15 mouse cellular contexts compared by ENCODE assay signal in the genomic region with DNA sequence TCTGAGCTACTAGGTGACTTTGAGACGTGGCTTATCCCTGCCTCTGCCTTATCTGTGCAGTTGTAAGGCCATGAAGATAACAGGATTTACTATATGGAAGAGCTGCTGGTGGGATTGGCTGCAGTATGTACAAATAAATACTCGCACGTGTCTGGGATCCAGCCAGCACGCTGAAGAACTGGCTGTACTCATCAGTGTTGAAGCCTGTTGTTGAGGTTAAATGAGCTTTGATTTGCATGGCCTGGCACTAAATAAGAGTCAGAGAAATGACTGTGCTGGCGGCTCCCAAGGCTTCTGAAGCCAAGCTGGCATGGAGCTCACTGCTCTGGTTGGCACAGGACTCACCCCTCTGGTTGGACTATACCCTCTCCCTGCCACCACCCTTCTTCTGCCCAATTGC. TPM values are rescaled to one million over a fixed set of nuclear protein-coding genes. Genes with fewer than 3 reads are reported as not detected.
DNase-seq lines count a peak whose midpoint lies in the region; ATAC-seq lines count a peak whose summit lies in the region.
"Had no signal": no experiment of that assay in that cellular context is flagged by ENCODE, and none has a peak within 500 bp of the region (broad histone marks: within the 10 kb centered on the region; RNA-seq: fewer than 3 reads in every experiment).

No protein-coding gene starts in this region.

- no peak overlapping the region for H3K27ac ChIP-seq in heart, embryonic 10.5 days
- H3K27ac ChIP-seq in stomach, embryonic 15.5 days = no peak overlapping the region
- H3K27ac ChIP-seq: kidney, postnatal 0 days; limb, embryonic 15.5 days; midbrain, embryonic 12.5 days had no signal

- H3K36me3 ChIP-seq in heart, embryonic 10.5 days = no peaks in the 10 kb centered on the region
- no peaks in the 10 kb centered on the region for H3K36me3 ChIP-seq in stomach, embryonic 15.5 days
- H3K36me3 ChIP-seq: limb, embryonic 15.5 days; midbrain, embryonic 12.5 days had no signal

- WGBS in heart, embryonic 10.5 days = 54% methylated on average over 5 of the region's 5 CpGs
- 49% methylated on average over 5 of the region's 5 CpGs for WGBS in stomach, embryonic 15.5 days

- no peak overlapping the region for H3K9ac ChIP-seq in stomach, embryonic 15.5 days
- H3K9ac ChIP-seq: limb, embryonic 15.5 days; midbrain, embryonic 12.5 days had no signal

- peak; percentile 63 for ATAC-seq in stomach, embryonic 15.5 days (ENCODE audit: insufficient read depth, low FRiP score, low read depth)
- no peak for ATAC-seq in granulocyte monocyte progenitor cell, adult 5-6 weeks (replicated peaks; ENCODE audit: poor library complexity, severe bottlenecking)

- DNase-seq in heart, adult 11 months = peak; percentile 92
- DNase-seq in heart, embryonic 10.5 days (ENCODE audit: low spot score) = no peak
- DNase-seq in lung, adult 18-20 months = peak; percentile 58
- DNase-seq in lung, postnatal 4 days = no peak
- DNase-seq in adrenal gland, postnatal 36 days = peak; percentile 33 to 72
- no peak for DNase-seq in embryo, embryonic 10 days (ENCODE audit: low spot score)
- DNase-seq: thymus, postnatal 14 days had no signal

- H3K4me2 ChIP-seq in stomach, embryonic 15.5 days = no peak overlapping the region
- H3K4me2 ChIP-seq: limb, embryonic 15.5 days; midbrain, embryonic 12.5 days had no signal

- no peaks in the 10 kb centered on the region for H3K4me1 ChIP-seq in heart, embryonic 10.5 days
- no peaks in the 10 kb centered on the region for H3K4me1 ChIP-seq in stomach, embryonic 15.5 days
- H3K4me1 ChIP-seq: limb, embryonic 15.5 days; midbrain, embryonic 12.5 days had no signal

- no peaks in the 10 kb centered on the region for H3K27me3 ChIP-seq in heart, embryonic 10.5 days (ENCODE audit: insufficient read depth, poor library complexity, severe bottlenecking)
- H3K27me3 ChIP-seq in stomach, embryonic 15.5 days (replicated peaks) = no peaks in the 10 kb centered on the region
- H3K27me3 ChIP-seq: limb, embryonic 15.5 days; midbrain, embryonic 12.5 days had no signal

- H3K9me3 ChIP-seq in heart, embryonic 10.5 days = no peaks in the 10 kb centered on the region
- no peaks in the 10 kb centered on the region for H3K9me3 ChIP-seq in stomach, embryonic 15.5 days
- H3K9me3 ChIP-seq: limb, embryonic 15.5 days; midbrain, embryonic 12.5 days had no signal

- H3K4me3 ChIP-seq in heart, embryonic 10.5 days = no peak overlapping the region
- H3K4me3 ChIP-seq in stomach, embryonic 15.5 days (replicated peaks) = no peak overlapping the region
- H3K4me3 ChIP-seq: limb, embryonic 15.5 days; midbrain, embryonic 12.5 days had no signal

RNA-seq across cellular contexts. Expression of a gene that starts 25.5 kb away (rescaled TPM):
- polyA plus RNA-seq in heart, embryonic 10.5 days (2016; fragmentation: Nextera tagmentation; extraction: Ambion mirVana) = not detected in 2 replicates
- total RNA-seq in adrenal gland, postnatal 36 days (2021) = not detected
- not detected in 2 replicates for polyA plus RNA-seq in stomach, embryonic 15.5 days (2015; fragmentation: Nextera tagmentation; extraction: Ambion mirVana)
- total RNA-seq in granulocyte monocyte progenitor cell, adult 5-6 weeks (2014; fragmentation: Nextera tagmentation) = not detected in 2 replicates
- total RNA-seq in granulocyte monocyte progenitor cell, adult 5-6 weeks (2017) = not detected in 2 replicates
- total RNA-seq: gastrocnemius, postnatal 4 days had no signal
- polyA plus RNA-seq: embryonic facial prominence, embryonic 11.5 days; kidney, postnatal 0 days; limb, embryonic 15.5 days; midbrain, embryonic 12.5 days had no signal

RNA-seq across cellular contexts. Expression of a gene that starts 26.2 kb away (rescaled TPM):
- not detected in 2 replicates for polyA plus RNA-seq in heart, embryonic 10.5 days (2016; fragmentation: Nextera tagmentation; extraction: Ambion mirVana)
- total RNA-seq in adrenal gland, postnatal 36 days (2021) = not detected
- polyA plus RNA-seq in stomach, embryonic 15.5 days (2015; fragmentation: Nextera tagmentation; extraction: Ambion mirVana) = 0.09 TPM in 1 of 2 replicates, not detected in the other
- not detected in 2 replicates for total RNA-seq in granulocyte monocyte progenitor cell, adult 5-6 weeks (2014; fragmentation: Nextera tagmentation)
- total RNA-seq in granulocyte monocyte progenitor cell, adult 5-6 weeks (2017) = not detected in 2 replicates
- total RNA-seq: gastrocnemius, postnatal 4 days had no signal
- polyA plus RNA-seq: embryonic facial prominence, embryonic 11.5 days; kidney, postnatal 0 days had no signal

RNA-seq across cellular contexts. Expression of a gene that starts 51.9 kb away (rescaled TPM):
- not detected in 2 replicates for polyA plus RNA-seq in heart, embryonic 10.5 days (2016; fragmentation: Nextera tagmentation; extraction: Ambion mirVana)
- under 1 TPM in 1 of 2 experiments, not detected in 1; 0.20 TPM for total RNA-seq in adrenal gland, postnatal 36 days (2021)
- 0.23 and 1.1 TPM in 2 replicates for polyA plus RNA-seq in stomach, embryonic 15.5 days (2015; fragmentation: Nextera tagmentation; extraction: Ambion mirVana)
- total RNA-seq in granulocyte monocyte progenitor cell, adult 5-6 weeks (2014; fragmentation: Nextera tagmentation) = not detected in 2 replicates
- not detected in 2 replicates for total RNA-seq in granulocyte monocyte progenitor cell, adult 5-6 weeks (2017)
- total RNA-seq: CH12.LX; gastrocnemius, postnatal 4 days had no signal
- polyA plus RNA-seq: embryonic facial prominence, embryonic 11.5 days; kidney, postnatal 0 days; limb, embryonic 15.5 days; midbrain, embryonic 12.5 days had no signal

Comparison
In these comparisons a context has a peak if more than half of its experiments do, and no peak if none do; other contexts are left out.
1. DNase-seq: peak in heart, adult 11 months (single experiment), lung, adult 18-20 months (2 of 2) and adrenal gland, postnatal 36 days (2 of 2); none in heart, embryonic 10.5 days (single experiment), lung, postnatal 4 days (0 of 2) and embryo, embryonic 10 days (single experiment).